Mouse (Mus musculus) midbrain, embryonic 14.5 days (tissue): Measurements from ENCODE around the gene Ube4b. TPM values are rescaled to one million over a fixed set of nuclear protein-coding genes. Genes with fewer than 3 reads are reported as not detected.

ENCODE experiments used
- ATAC-seq: fragments of 200-750 bp; cut with Nextera tagmentation; 2 replicates; pipeline ENCODE4 v1.8.0; 2017; ENCODE audit warnings: moderate number of reproducible peaks, moderate library complexity; ENCODE audit not compliant: low FRiP score, low TSS enrichment
- DNase-seq: peaks from one replicate; pipeline ENCODE4 v3.0.0-alpha.2; 2015
- H3K27ac ChIP-seq: fragments of 300-500 bp; sonication (generic); replicated peaks from 2 replicates; pipeline ENCODE4 v1.5.1; 2014; ENCODE audit warnings: mild to moderate bottlenecking, low read depth, low read length, moderate library complexity
- H3K27me3 ChIP-seq: fragments of 300-500 bp; sonication (generic); 2 replicates; pipeline ENCODE4 v1.6.1; 2014; ENCODE audit warnings: low read length, control low read depth, mixed read lengths; ENCODE audit not compliant: control insufficient read depth, insufficient read depth
- H3K36me3 ChIP-seq: fragments of 300-500 bp; sonication (generic); 2 replicates; pipeline ENCODE4 v1.6.1; 2014; ENCODE audit warnings: low read length, control low read depth; ENCODE audit not compliant: control insufficient read depth, insufficient read depth
- H3K4me1 ChIP-seq: fragments of 300-500 bp; sonication (generic); 2 replicates; pipeline ENCODE4 v1.6.1; 2014; ENCODE audit warnings: mild to moderate bottlenecking, antibody characterized with exemption, low read length, control low read depth; ENCODE audit not compliant: control insufficient read depth, insufficient read depth
- H3K4me2 ChIP-seq: fragments of 300-500 bp; sonication (generic); 2 replicates; pipeline ENCODE4 v1.6.1; 2014; ENCODE audit warnings: mild to moderate bottlenecking, low read length, moderate library complexity
- H3K4me3 ChIP-seq: fragments of 300-500 bp; sonication (generic); replicated peaks from 2 replicates; pipeline ENCODE4 v1.5.1; 2014; ENCODE audit warnings: low read depth, low read length
- H3K9ac ChIP-seq: fragments of 300-500 bp; sonication (generic); replicated peaks from 2 replicates; pipeline ENCODE4 v1.6.1; 2014; ENCODE audit warnings: mild to moderate bottlenecking, low read length, moderate library complexity
- H3K9me3 ChIP-seq: fragments of 300-500 bp; sonication (generic); 2 replicates; pipeline ENCODE4 v1.6.1; 2016; ENCODE audit warnings: low read length, control low read depth, mixed read lengths; ENCODE audit not compliant: control insufficient read depth
- WGBS: fragments of 180-500 bp; shearing (Covaris S2); extraction: QIAGEN DNeasy Blood & Tissue Kit; methylation state at CpG from one replicate; pipeline ENCODE4 v1.1.7; 2014; 5-methylcytosine and 5-hydroxymethylcytosine counted together
- polyA plus RNA-seq: library from polyadenylated mRNA; unstranded; fragments of >200 nt; fragmentation: Nextera tagmentation; extraction: Ambion mirVana; gene quantifications from 2 replicates; pipeline ENCODE4 v1.2.1, GENCODE M21; 2014

The Ube4b gene
- polyA plus RNA-seq, 1 experiment from 2014 or later: 56.8 TPM

- H3K4me2 ChIP-seq: peak overlapping the region; percentile 76
- 75% methylated on average over 1 of the region's 1 CpGs for WGBS
- peaks cover 47% of the 10 kb centered on the region for H3K4me1 ChIP-seq
- no peak for ATAC-seq
- DNase-seq: no peak
- H3K36me3 ChIP-seq: no peaks in the 10 kb centered on the region
- no peak overlapping the region for H3K4me3 ChIP-seq
- H3K9ac ChIP-seq: no peak overlapping the region
- H3K27me3 ChIP-seq: no peaks in the 10 kb centered on the region
- H3K9me3 ChIP-seq: no peaks in the 10 kb centered on the region
- no peak overlapping the region for H3K27ac ChIP-seq
Measured at GRCm38 (mm10) chr4:149304466-149304865, 122.1 kb downstream of the Ube4b start.

DNA sequence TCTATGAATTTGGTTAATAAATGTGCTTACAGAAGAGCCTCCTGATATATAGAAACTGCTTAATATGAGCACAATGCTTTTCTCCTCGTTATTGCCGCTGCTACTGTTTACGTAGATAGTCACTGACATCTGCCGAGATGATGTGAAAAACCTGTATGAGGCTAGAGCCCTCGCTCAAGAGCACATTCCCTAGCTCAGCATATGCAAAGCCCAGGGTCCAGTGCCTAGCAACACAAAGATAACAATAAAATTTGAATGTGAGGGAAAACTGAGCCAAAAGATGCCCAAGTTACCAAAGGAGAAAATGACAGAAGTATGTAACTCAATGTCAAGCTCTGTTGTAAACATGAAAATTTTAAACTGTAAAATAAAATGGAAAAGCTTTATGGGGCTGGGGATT, 123.0 kb downstream of the Ube4b start:
- DNase-seq: no peak
- H3K4me1 ChIP-seq: peaks cover 39% of the 10 kb centered on the region
- no peak overlapping the region for H3K27ac ChIP-seq
- H3K4me2 ChIP-seq: peak overlapping the region; percentile 76
- H3K4me3 ChIP-seq: peak overlapping the region; percentile 10; the same call in 1 of the 2 replicates
- peak overlapping the region; percentile 34 for H3K9ac ChIP-seq
- ATAC-seq: no peak
- no peaks in the 10 kb centered on the region for H3K27me3 ChIP-seq
- no peaks in the 10 kb centered on the region for H3K9me3 ChIP-seq
- WGBS: 39% methylated on average over 5 of the region's 5 CpGs
- H3K36me3 ChIP-seq: no peaks in the 10 kb centered on the region

- WGBS: 79% methylated on average over 5 of the region's 5 CpGs
- no peak overlapping the region for H3K9ac ChIP-seq
Measured at GRCm38 (mm10) chr4:149302751-149303150, 123.8 kb downstream of the Ube4b start.

GRCm38 (mm10) chr4:149302136-149302535, 124.4 kb downstream of the Ube4b start:
- Histone ChIP-seq H3K9ac (no peak overlapping the region), H3K4me1 (peaks cover 39% of the 10 kb centered on the region), H3K9me3 (no peaks in the 10 kb centered on the region), H3K27ac (no peak overlapping the region), H3K27me3 (no peaks in the 10 kb centered on the region), H3K36me3 (no peaks in the 10 kb centered on the region), H3K4me3 (no peak overlapping the region), H3K4me2 (no peak overlapping the region)
- no peak for ATAC-seq
- no peak for DNase-seq
- 46% methylated on average over 3 of the region's 3 CpGs for WGBS

More at GRCm38 (mm10) chr4:149302751-149303150, 123.8 kb downstream of the Ube4b start:
- peaks cover 38% of the 10 kb centered on the region for H3K4me1 ChIP-seq
- DNase-seq: no peak
- no peak for ATAC-seq
- H3K4me3 ChIP-seq: no peak overlapping the region
- H3K4me2 ChIP-seq: peak overlapping the region; percentile 76; the same call in 1 of the 2 replicates
- no peaks in the 10 kb centered on the region for H3K9me3 ChIP-seq
- H3K27ac ChIP-seq: no peak overlapping the region
- no peaks in the 10 kb centered on the region for H3K36me3 ChIP-seq
- no peaks in the 10 kb centered on the region for H3K27me3 ChIP-seq

DNA sequence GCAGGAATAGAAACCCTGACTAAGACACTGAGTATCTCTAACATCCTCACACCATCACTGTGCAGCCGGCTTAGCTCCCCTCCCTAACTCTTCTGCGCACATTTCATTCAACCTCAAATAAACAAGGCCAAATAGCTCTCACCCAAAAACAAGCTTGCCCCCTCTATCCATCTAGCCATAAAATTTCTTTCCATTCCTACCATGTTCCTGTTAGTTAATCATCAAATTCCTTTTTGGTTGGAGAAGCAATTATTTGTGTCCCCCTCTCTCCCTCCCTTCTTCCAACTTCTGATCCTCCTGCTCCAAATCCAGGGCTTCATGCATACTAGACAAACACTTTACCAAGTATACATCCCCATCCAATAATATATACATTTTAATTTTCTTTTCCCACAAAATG, 130.0 kb downstream of the Ube4b start:
- ATAC-seq (no peak), DNase-seq (no peak)
- no peaks in the 10 kb centered on the region for H3K9me3 ChIP-seq
- H3K27ac ChIP-seq: no peak overlapping the region
- WGBS: 98% methylated on average over 2 of the region's 2 CpGs
- no peak overlapping the region for H3K4me2 ChIP-seq
- H3K4me1 ChIP-seq: peaks cover 6% of the 10 kb centered on the region; the same call in 1 of the 2 replicates
- no peak overlapping the region for H3K4me3 ChIP-seq
- no peaks in the 10 kb centered on the region for H3K27me3 ChIP-seq
- no peak overlapping the region for H3K9ac ChIP-seq
- no peaks in the 10 kb centered on the region for H3K36me3 ChIP-seq

GRCm38 (mm10) chr4:149292984-149293383, 133.6 kb downstream of the Ube4b start:
- no peak overlapping the region for H3K4me2 ChIP-seq
- peaks cover 6% of the 10 kb centered on the region; the same call in 1 of the 2 replicates for H3K4me1 ChIP-seq
- DNase-seq: no peak
- no peak overlapping the region for H3K4me3 ChIP-seq
- no peaks in the 10 kb centered on the region for H3K9me3 ChIP-seq
- peaks cover 26% of the 10 kb centered on the region for H3K36me3 ChIP-seq
- no peak overlapping the region for H3K9ac ChIP-seq
- ATAC-seq: no peak
- no peaks in the 10 kb centered on the region for H3K27me3 ChIP-seq
- no peak overlapping the region for H3K27ac ChIP-seq
- 81% methylated on average over 5 of the region's 5 CpGs for WGBS

DNA sequence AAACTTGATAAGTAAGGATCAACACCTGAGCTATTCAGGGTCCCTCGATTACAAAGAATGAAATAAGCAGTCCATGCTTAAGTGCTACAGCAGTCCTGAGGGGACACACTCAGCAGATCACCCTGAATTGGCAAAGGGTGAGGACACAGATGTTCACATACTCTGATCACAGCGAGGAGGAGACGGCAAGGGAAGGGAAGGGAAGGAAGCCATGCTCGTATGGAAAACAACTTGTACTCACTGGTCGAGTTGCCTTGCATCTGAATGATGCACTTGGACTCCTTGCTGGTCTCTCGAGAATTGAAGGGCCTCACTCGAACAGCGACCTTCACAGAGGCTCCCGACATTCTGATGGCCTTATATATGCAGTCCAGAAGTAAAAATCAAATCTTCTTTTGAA, 135.5 kb downstream of the Ube4b start:
- H3K4me3 ChIP-seq: no peak overlapping the region
- H3K27me3 ChIP-seq: no peaks in the 10 kb centered on the region
- H3K36me3 ChIP-seq: peaks cover 35% of the 10 kb centered on the region
- no peak overlapping the region for H3K27ac ChIP-seq
- no peak for DNase-seq
- ATAC-seq: no peak
- H3K4me1 ChIP-seq: peaks cover 4% of the 10 kb centered on the region; the same call in 1 of the 2 replicates
- no peak overlapping the region for H3K9ac ChIP-seq
- H3K4me2 ChIP-seq: no peak overlapping the region
- WGBS: 79% methylated on average over 9 of the region's 9 CpGs
- H3K9me3 ChIP-seq: no peaks in the 10 kb centered on the region

- no peak for ATAC-seq
- no peak overlapping the region for H3K4me3 ChIP-seq
- WGBS: 93% methylated on average over 7 of the region's 7 CpGs
Measured at GRCm38 (mm10) chr4:149290157-149290750, 136.3 kb downstream of the Ube4b start.

More at GRCm38 (mm10) chr4:149290157-149290750, 136.3 kb downstream of the Ube4b start:
- Histone ChIP-seq H3K9me3 (no peaks in the 10 kb centered on the region), H3K36me3 (peaks cover 35% of the 10 kb centered on the region), H3K27ac (no peak overlapping the region), H3K4me1 (peaks cover 2% of the 10 kb centered on the region; the same call in 1 of the 2 replicates), H3K9ac (no peak overlapping the region), H3K4me2 (no peak overlapping the region), H3K27me3 (no peaks in the 10 kb centered on the region)
- no peak for DNase-seq
